Mouse (Mus musculus): ENCODE measurements around the gene Prkce. TPM values are rescaled to one million over a fixed set of nuclear protein-coding genes. Genes with fewer than 3 reads are reported as not detected.

Gene Prkce
- total and polyA plus RNA-seq, 3 experiments: 2.0 to 6.1 (median 2.7) TPM

GRCm38 (mm10) chr17:86669641-86670373 is 502.2 kb downstream of the Prkce start:
- DNase-seq (ENCODE audit: low spot score) (no peak), ATAC-seq (ENCODE audit: extremely low read depth, insufficient number of reproducible peaks, low FRiP score, poor library complexity, severe bottlenecking) (no peak)
- Histone ChIP-seq H3K27me3 (ENCODE audit: insufficient read depth, low read length) (no peaks in the 10 kb centered on the region), H3K9me3 (replicated peaks) (peaks cover 18% of the 10 kb centered on the region), H3K36me3 (replicated peaks) (no peaks in the 10 kb centered on the region), H3K4me3 (ENCODE audit: low read depth, low read length) (no peak overlapping the region), H3K4me1 (ENCODE audit: insufficient read depth, low read depth, low read length) (no peaks in the 10 kb centered on the region)
- TF ChIP-seq POLR2AphosphoS5 (IDR thresholded peaks at IDR 0.05; ENCODE audit: insufficient replicate concordance, low read depth, low read length): no peak
- no peak for TF ChIP-seq CTCF (IDR thresholded peaks at IDR 0.05; ENCODE audit: low read depth, low read length)
- no peak for TF ChIP-seq TAL1 (conservative IDR thresholded peaks at IDR 0.05; ENCODE audit: low read depth, low read length)
- no peak for TF ChIP-seq GATA1 (IDR thresholded peaks at IDR 0.05; ENCODE audit: borderline replicate concordance, low read length)
- TF ChIP-seq GATA2 (IDR thresholded peaks at IDR 0.05; ENCODE audit: borderline replicate concordance, low read depth, low read length): no peak

GRCm38 (mm10) chr17:86670731-86671130 is 503.1 kb downstream of the Prkce start:
- Histone ChIP-seq H3K36me3 (replicated peaks) (no peaks in the 10 kb centered on the region), H3K4me1 (ENCODE audit: insufficient read depth, low read depth, low read length) (no peaks in the 10 kb centered on the region), H3K4me3 (ENCODE audit: low read depth, low read length) (no peak overlapping the region), H3K27me3 (ENCODE audit: insufficient read depth, low read length) (no peaks in the 10 kb centered on the region), H3K9me3 (replicated peaks) (peaks cover 21% of the 10 kb centered on the region)
- no peak for ATAC-seq (ENCODE audit: extremely low read depth, insufficient number of reproducible peaks, low FRiP score, poor library complexity, severe bottlenecking)
- TF ChIP-seq CTCF (IDR thresholded peaks at IDR 0.05; ENCODE audit: low read depth, low read length) (no peak), GATA2 (IDR thresholded peaks at IDR 0.05; ENCODE audit: borderline replicate concordance, low read depth, low read length) (no peak), GATA1 (IDR thresholded peaks at IDR 0.05; ENCODE audit: borderline replicate concordance, low read length) (no peak), TAL1 (conservative IDR thresholded peaks at IDR 0.05; ENCODE audit: low read depth, low read length) (no peak), POLR2AphosphoS5 (IDR thresholded peaks at IDR 0.05; ENCODE audit: insufficient replicate concordance, low read depth, low read length) (no peak)
- no peak for DNase-seq (ENCODE audit: low spot score)

GRCm38 (mm10) chr17:86674971-86675370 is 507.4 kb downstream of the Prkce start:
- TF ChIP-seq TAL1 (conservative IDR thresholded peaks at IDR 0.05; ENCODE audit: low read depth, low read length): no peak
- TF ChIP-seq POLR2AphosphoS5 (IDR thresholded peaks at IDR 0.05; ENCODE audit: insufficient replicate concordance, low read depth, low read length): no peak
- TF ChIP-seq GATA2 (IDR thresholded peaks at IDR 0.05; ENCODE audit: borderline replicate concordance, low read depth, low read length): no peak
- no peak for TF ChIP-seq CTCF (IDR thresholded peaks at IDR 0.05; ENCODE audit: low read depth, low read length)
- TF ChIP-seq GATA1 (IDR thresholded peaks at IDR 0.05; ENCODE audit: borderline replicate concordance, low read length): no peak
- H3K4me3 ChIP-seq (ENCODE audit: low read depth, low read length): no peak overlapping the region
- no peaks in the 10 kb centered on the region for H3K36me3 ChIP-seq (replicated peaks)
- ATAC-seq (ENCODE audit: extremely low read depth, insufficient number of reproducible peaks, low FRiP score, poor library complexity, severe bottlenecking) (no peak), DNase-seq (ENCODE audit: low spot score) (no peak)
- peaks cover 26% of the 10 kb centered on the region for H3K9me3 ChIP-seq (replicated peaks)
- H3K27me3 ChIP-seq (ENCODE audit: insufficient read depth, low read length): no peaks in the 10 kb centered on the region
- no peaks in the 10 kb centered on the region for H3K4me1 ChIP-seq (ENCODE audit: insufficient read depth, low read depth, low read length)

- TF ChIP-seq GATA1 (IDR thresholded peaks at IDR 0.05; ENCODE audit: borderline replicate concordance, low read length) (no peak), GATA2 (IDR thresholded peaks at IDR 0.05; ENCODE audit: borderline replicate concordance, low read depth, low read length) (no peak), TAL1 (conservative IDR thresholded peaks at IDR 0.05; ENCODE audit: low read depth, low read length) (no peak), CTCF (IDR thresholded peaks at IDR 0.05; ENCODE audit: low read depth, low read length) (no peak), POLR2AphosphoS5 (IDR thresholded peaks at IDR 0.05; ENCODE audit: insufficient replicate concordance, low read depth, low read length) (no peak)
- DNase-seq (ENCODE audit: low spot score) (no peak), ATAC-seq (ENCODE audit: extremely low read depth, insufficient number of reproducible peaks, low FRiP score, poor library complexity, severe bottlenecking) (no peak)
- Histone ChIP-seq H3K4me3 (ENCODE audit: low read depth, low read length) (no peak overlapping the region), H3K27me3 (ENCODE audit: insufficient read depth, low read length) (no peaks in the 10 kb centered on the region), H3K36me3 (replicated peaks) (no peaks in the 10 kb centered on the region), H3K9me3 (replicated peaks) (peaks cover 18% of the 10 kb centered on the region), H3K4me1 (ENCODE audit: insufficient read depth, low read depth, low read length) (no peaks in the 10 kb centered on the region)
Observed at GRCm38 (mm10) chr17:86676336-86676735, 508.8 kb downstream of the Prkce start.

GRCm38 (mm10) chr17:86676909-86677308 is 509.3 kb downstream of the Prkce start:
- H3K9me3 ChIP-seq (replicated peaks): peaks cover 15% of the 10 kb centered on the region
- DNase-seq (ENCODE audit: low spot score) (no peak), ATAC-seq (ENCODE audit: extremely low read depth, insufficient number of reproducible peaks, low FRiP score, poor library complexity, severe bottlenecking) (no peak)
- no peaks in the 10 kb centered on the region for H3K36me3 ChIP-seq (replicated peaks)
- TF ChIP-seq POLR2AphosphoS5 (IDR thresholded peaks at IDR 0.05; ENCODE audit: insufficient replicate concordance, low read depth, low read length) (no peak), TAL1 (conservative IDR thresholded peaks at IDR 0.05; ENCODE audit: low read depth, low read length) (no peak), GATA1 (IDR thresholded peaks at IDR 0.05; ENCODE audit: borderline replicate concordance, low read length) (no peak), CTCF (IDR thresholded peaks at IDR 0.05; ENCODE audit: low read depth, low read length) (no peak), GATA2 (IDR thresholded peaks at IDR 0.05; ENCODE audit: borderline replicate concordance, low read depth, low read length) (no peak)
- H3K27me3 ChIP-seq (ENCODE audit: insufficient read depth, low read length): no peaks in the 10 kb centered on the region
- H3K4me3 ChIP-seq (ENCODE audit: low read depth, low read length): no peak overlapping the region
- H3K4me1 ChIP-seq (ENCODE audit: insufficient read depth, low read depth, low read length): no peaks in the 10 kb centered on the region

GRCm38 (mm10) chr17:86685263-86685662 is 517.7 kb downstream of the Prkce start:
- TF ChIP-seq POLR2AphosphoS5 (IDR thresholded peaks at IDR 0.05; ENCODE audit: insufficient replicate concordance, low read depth, low read length) (no peak), GATA1 (IDR thresholded peaks at IDR 0.05; ENCODE audit: borderline replicate concordance, low read length) (no peak), GATA2 (IDR thresholded peaks at IDR 0.05; ENCODE audit: borderline replicate concordance, low read depth, low read length) (no peak), CTCF (IDR thresholded peaks at IDR 0.05; ENCODE audit: low read depth, low read length) (no peak), TAL1 (conservative IDR thresholded peaks at IDR 0.05; ENCODE audit: low read depth, low read length) (no peak)
- H3K36me3 ChIP-seq (replicated peaks): no peaks in the 10 kb centered on the region
- no peak for DNase-seq (ENCODE audit: low spot score)
- H3K4me3 ChIP-seq (ENCODE audit: low read depth, low read length): no peak overlapping the region
- no peaks in the 10 kb centered on the region for H3K27me3 ChIP-seq (ENCODE audit: insufficient read depth, low read length)
- no peaks in the 10 kb centered on the region for H3K4me1 ChIP-seq (ENCODE audit: insufficient read depth, low read depth, low read length)
- ATAC-seq (ENCODE audit: extremely low read depth, insufficient number of reproducible peaks, low FRiP score, poor library complexity, severe bottlenecking): no peak
- peaks cover 12% of the 10 kb centered on the region for H3K9me3 ChIP-seq (replicated peaks)

All from G1E (cell line).